Mouse (Mus musculus) spleen, adult 2 months (tissue): ENCODE results near the gene Mcur1.

Experiments used
- CTCF ChIP-seq: fragments of 200-500 bp; IDR thresholded peaks from 2 replicates; pipeline ENCODE4 v1.5.1; 2011; ENCODE audit warnings: mild to moderate bottlenecking, inconsistent platforms; ENCODE audit not compliant: insufficient read depth, insufficient read length, insufficient replicate concordance; ENCODE audit errors: extremely low read depth
- POLR2A ChIP-seq: fragments of 200-500 bp; IDR thresholded peaks from 2 replicates; pipeline ENCODE4 v1.6.1; 2011; ENCODE audit warnings: low read depth, low read length, inconsistent platforms

DNA sequence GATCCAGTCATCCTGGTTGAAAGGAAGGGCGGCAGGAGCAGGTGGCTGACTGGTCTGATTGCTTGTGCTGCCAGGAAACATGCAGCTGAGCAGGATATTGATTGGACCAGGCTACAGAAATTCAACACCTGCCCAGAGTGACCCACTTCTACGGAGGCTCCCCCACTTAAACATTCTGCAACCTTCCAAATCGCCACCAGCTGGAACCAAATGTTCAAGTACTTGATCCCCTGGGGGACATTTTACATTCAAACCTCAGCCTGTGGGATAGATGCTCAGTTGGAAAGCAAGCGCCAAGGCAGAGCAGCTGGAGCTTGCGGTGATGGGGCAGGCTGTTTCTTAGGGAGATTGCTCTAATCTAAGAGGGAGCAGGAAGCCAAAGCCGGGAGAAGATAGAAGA, 43.1 kb downstream of the Mcur1 start:
- TF ChIP-seq CTCF = no peak
- no peak for TF ChIP-seq POLR2A
